Mouse (Mus musculus) myocyte (in vitro differentiated cells): Measurements from ENCODE around the gene Ppp3ca.

Source experiments
- MAX ChIP-seq: IDR thresholded peaks from one replicate; pipeline ENCODE4 v1.6.1; 2011; ENCODE audit warnings: low read depth, mild to moderate bottlenecking, control low read depth
- POLR2A ChIP-seq: IDR thresholded peaks from one replicate; pipeline ENCODE4 v1.6.1; 2011; ENCODE audit warnings: low read depth, mild to moderate bottlenecking, control low read depth, moderate library complexity; ENCODE audit not compliant: insufficient read length
- TCF12 ChIP-seq: IDR thresholded peaks from one replicate; pipeline ENCODE4 v1.6.1; 2011; ENCODE audit warnings: mild to moderate bottlenecking, control low read depth; ENCODE audit not compliant: poor library complexity, insufficient read depth, severe bottlenecking
- TCF3 ChIP-seq: IDR thresholded peaks from one replicate; pipeline ENCODE4 v1.6.1; 2011; ENCODE audit warnings: low read depth, control low read depth; ENCODE audit not compliant: insufficient read length
- USF1 ChIP-seq: IDR thresholded peaks from one replicate; pipeline ENCODE4 v1.6.1; 2011; ENCODE audit warnings: low read depth, mild to moderate bottlenecking, control low read depth, moderate library complexity

DNA sequence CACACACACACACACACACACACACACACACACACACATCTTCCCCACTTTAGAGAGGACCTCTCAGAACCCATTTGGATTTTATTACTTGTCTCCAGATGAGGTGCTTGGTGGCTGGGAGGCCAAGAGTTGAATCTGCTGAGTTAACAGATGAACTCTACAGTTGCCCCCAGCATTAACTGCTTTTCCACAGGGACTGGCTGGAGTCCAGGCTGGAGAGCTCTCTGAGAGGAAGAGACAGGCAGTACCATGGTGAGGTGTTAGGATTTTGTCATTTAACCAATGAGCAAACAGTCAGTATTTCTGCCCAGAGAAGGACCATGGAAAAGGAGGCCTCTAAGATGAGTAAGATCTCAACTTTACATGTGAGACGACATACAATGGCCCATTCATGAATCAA is 179.1 kb downstream of the Ppp3ca start:
- TF ChIP-seq TCF12: no peak
- no peak for TF ChIP-seq POLR2A
- TF ChIP-seq MAX: no peak
- TF ChIP-seq TCF3: no peak
- TF ChIP-seq USF1: no peak
